ENCODE assay signal across 10 mouse cellular contexts in the genomic region with DNA sequence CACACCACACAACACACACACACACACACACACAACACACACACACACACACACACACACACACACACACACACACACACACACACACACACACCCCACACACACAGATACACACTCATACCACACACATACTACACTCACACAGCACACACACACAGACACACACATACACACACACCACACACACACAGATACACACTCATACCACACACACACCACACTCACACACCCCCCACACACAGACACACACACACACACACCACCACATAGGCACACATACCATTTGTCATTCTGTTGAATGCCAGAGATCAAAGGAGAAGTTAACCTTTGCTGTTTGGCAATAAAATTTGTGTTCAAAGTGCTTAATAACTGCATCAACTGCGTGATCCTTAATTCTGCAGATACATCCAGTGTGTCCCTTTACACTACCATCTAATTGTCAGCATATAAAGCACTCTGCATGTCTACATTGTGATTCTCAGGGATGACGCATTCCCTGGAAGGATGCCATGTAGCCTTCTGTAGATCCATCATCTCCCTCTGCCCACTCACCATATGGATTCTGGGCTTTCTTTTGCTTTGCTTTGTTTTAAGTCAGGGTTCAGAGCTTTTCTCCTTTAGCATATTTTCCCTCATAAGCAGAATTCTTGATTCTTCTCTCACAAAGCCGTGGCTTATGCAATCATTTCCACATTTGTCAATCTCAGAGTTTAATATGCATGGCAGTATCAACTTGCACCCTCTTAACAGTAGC.
A peak's percentile ranks its signal among the peaks of the same experiment; 100 is the strongest.
DNase-seq lines count a peak whose midpoint lies in the region; ATAC-seq lines count a peak whose summit lies in the region.
"Had no signal": no experiment of that assay in that cellular context is flagged by ENCODE, and none has a peak within 500 bp of the region (broad histone marks: within the 10 kb centered on the region; RNA-seq: fewer than 3 reads in every experiment).

No protein-coding gene starts in this region.

- peak overlapping the region; percentile 29; the same call in 1 of the 2 replicates for H3K4me2 ChIP-seq in kidney, embryonic 15.5 days

- no peaks in the 10 kb centered on the region for H3K9me3 ChIP-seq in kidney, embryonic 15.5 days (replicated peaks)

- no peaks in the 10 kb centered on the region for H3K36me3 ChIP-seq in kidney, embryonic 15.5 days

- no peak overlapping the region; the same call in 1 of the 2 replicates for H3K27ac ChIP-seq in kidney, embryonic 15.5 days
- H3K27ac ChIP-seq: macrophage had no signal

- 44% methylated on average over 3 of the region's 3 CpGs for WGBS in kidney, embryonic 15.5 days

- DNase-seq in adrenal gland, adult (ENCODE audit: inconsistent age in 2 of 2, low spot score in 1 of 2): peak; percentile 12 to 63
- DNase-seq in adrenal gland, postnatal 4 days (ENCODE audit: low spot score in 2 of 2): no peak
- DNase-seq in kidney, postnatal 25 days: no peak
- peak; percentile 13 for DNase-seq in gonadal fat pad, adult 2 months (ENCODE audit: low read depth)
- peak; percentile 91 for DNase-seq in right cerebral cortex, adult 18-20 months
- no peak for DNase-seq in embryo, embryonic 10.5 days (ENCODE audit: low spot score)
- DNase-seq in retina, embryonic 14.5 days (ENCODE audit: low spot score): no peak
- DNase-seq: gastrocnemius, postnatal 36 days had no signal

- peaks cover 14% of the 10 kb centered on the region; the same call in 1 of the 2 replicates for H3K4me1 ChIP-seq in kidney, embryonic 15.5 days

- no peak overlapping the region for H3K9ac ChIP-seq in kidney, embryonic 15.5 days

- H3K4me3 ChIP-seq in kidney, embryonic 15.5 days (replicated peaks): no peak overlapping the region

- H3K27me3 ChIP-seq in kidney, embryonic 15.5 days: no peaks in the 10 kb centered on the region

- ATAC-seq in kidney, embryonic 15.5 days (replicated peaks; ENCODE audit: low FRiP score): peak; percentile 54; the same call in 1 of the 2 replicates

Comparison
In these comparisons a context has a peak if more than half of its experiments do, and no peak if none do; other contexts are left out.
1. DNase-seq: peak in adrenal gland, adult (2 of 2), gonadal fat pad, adult 2 months (single experiment) and right cerebral cortex, adult 18-20 months (single experiment); none in adrenal gland, postnatal 4 days (0 of 2), kidney, postnatal 25 days (0 of 2), embryo, embryonic 10.5 days (single experiment) and retina, embryonic 14.5 days (single experiment).